Mouse (Mus musculus): ENCODE results near the gene Rnf133.
A peak's percentile ranks its signal among the peaks of the same experiment; 100 is the strongest.

The Rnf133 gene

GRCm38 (mm10) chr6:23650205-23650604 lies at the start of gene Rnf133:
TSS of gene Rnf133 (minus strand) at chr6:23650305.
- no peak for DNase-seq

- peak in 1 of 2 experiments; percentile 20 for DNase-seq
Measured at GRCm38 (mm10) chr6:23678172-23678571, 28.1 kb upstream of the Rnf133 start.

GRCm38 (mm10) chr6:23655036-23655435 lies 4.9 kb upstream of the Rnf133 start, which contains the start of gene Rnf148:
TSS of gene Rnf148 (minus strand) at chr6:23655136.
- no peak for DNase-seq

GRCm38 (mm10) chr6:23648732-23649131 lies 1.4 kb downstream of the Rnf133 start:
- DNase-seq = no peak

- peak; percentile 37 to 70 for DNase-seq
Measured at GRCm38 (mm10) chr6:23647627-23648247, 2.4 kb downstream of the Rnf133 start.

- DNase-seq = peak; percentile 61 to 83
Measured at GRCm38 (mm10) chr6:23637081-23637480, 13.0 kb downstream of the Rnf133 start.

- no peak for DNase-seq
Measured at GRCm38 (mm10) chr6:23635208-23635607, 14.9 kb downstream of the Rnf133 start.

- peak; percentile 54 to 64 for DNase-seq
Measured at GRCm38 (mm10) chr6:23634016-23634415, 16.1 kb downstream of the Rnf133 start.

GRCm38 (mm10) chr6:23630465-23630864 lies 19.6 kb downstream of the Rnf133 start:
- no peak for DNase-seq
